Mouse (Mus musculus) brain, embryonic 14.5 days (tissue): ENCODE measurements at regions not wholly inside any gene's neighbourhood (a gene's known extent, or its start where the extent isn't known, plus 50 kb on each side); places are given as distances from the start of the nearest gene placed in this dataset.

ENCODE experiments used
- CTCF ChIP-seq: fragments of 200-500 bp; IDR thresholded peaks from 2 replicates; pipeline ENCODE4 v1.5.1; 2012; ENCODE audit warnings: inconsistent platforms, mild to moderate bottlenecking, moderate library complexity, borderline replicate concordance; ENCODE audit not compliant: insufficient read depth, insufficient read length; ENCODE audit errors: extremely low read depth
- POLR2A ChIP-seq: fragments of 200-500 bp; IDR thresholded peaks from 2 replicates; pipeline ENCODE4 v1.6.1; 2012; ENCODE audit warnings: mild to moderate bottlenecking, inconsistent platforms, borderline replicate concordance; ENCODE audit not compliant: poor library complexity, insufficient read depth, insufficient read length, severe bottlenecking; ENCODE audit errors: extremely low read depth

DNA sequence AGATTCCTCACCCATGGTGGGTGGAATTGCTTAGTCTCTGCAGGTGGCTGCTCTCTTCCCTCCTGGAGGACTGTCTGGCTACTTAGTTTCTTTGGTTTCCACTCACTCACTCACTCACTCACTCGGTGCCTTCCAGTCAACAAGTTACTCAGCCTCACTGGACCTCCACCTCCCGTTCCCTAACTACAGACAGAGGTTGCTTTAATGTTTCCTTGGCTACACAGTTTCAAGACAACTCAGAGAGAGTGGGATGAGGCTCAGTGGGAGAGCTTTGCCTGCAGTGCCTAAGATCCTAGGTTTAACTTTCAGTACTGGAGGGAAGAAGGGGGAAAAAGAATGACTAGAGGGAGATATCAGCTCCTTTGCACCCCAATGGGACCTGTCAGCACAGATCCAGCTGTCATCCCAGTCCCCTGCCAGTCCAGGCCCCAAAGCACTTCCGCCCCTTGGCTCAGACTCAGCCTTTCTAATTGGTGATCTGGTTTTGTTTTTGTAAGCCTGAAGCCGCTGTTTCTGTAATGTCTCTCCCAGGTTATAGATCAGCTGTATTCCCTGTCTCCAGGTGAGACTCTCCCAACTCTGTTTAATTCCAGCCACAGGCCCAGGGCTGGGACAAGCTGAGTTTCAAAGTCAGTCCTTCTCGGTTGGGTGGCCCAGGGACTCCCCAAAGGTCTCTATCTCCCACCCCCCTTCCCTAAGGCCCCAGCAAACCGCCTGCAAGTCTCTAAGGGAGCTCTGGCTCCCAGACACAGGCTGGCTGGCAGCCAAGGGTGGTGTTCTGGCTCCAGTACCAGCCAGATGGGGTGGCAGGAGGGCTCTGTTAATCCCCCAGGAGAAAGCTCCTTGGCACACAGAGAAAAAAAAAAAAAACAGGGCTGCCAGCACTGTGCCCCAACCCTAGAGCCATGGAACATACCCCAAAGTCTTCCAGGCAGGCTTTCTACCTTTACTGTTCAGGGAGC lies 60.5 kb upstream of the Cdon start:
- TF ChIP-seq POLR2A: no peak
- no peak for TF ChIP-seq CTCF
